Mouse (Mus musculus): ENCODE results near the gene Col27a1. TPM values are rescaled to one million over a fixed set of nuclear protein-coding genes. Genes with fewer than 3 reads are reported as not detected.

The Col27a1 gene
- polyA plus RNA-seq, 1 experiment from 2014 or later, result 0.04 TPM

- Histone ChIP-seq H3K4me3 (ENCODE audit: inconsistent target) (no peak overlapping the region), H3K27ac (no peak overlapping the region), H3K36me3 (ENCODE audit: inconsistent target) (no peaks in the 10 kb centered on the region), H3K79me2 (ENCODE audit: inconsistent target) (no peaks in the 10 kb centered on the region)
- 15% methylated on average over 24 of the region's 24 CpGs for WGBS (ENCODE audit: missing documents)
These were observed 2.3 kb downstream of the Col27a1 start for GRCm38 (mm10) chr4:63215993-63216531.

DNA sequence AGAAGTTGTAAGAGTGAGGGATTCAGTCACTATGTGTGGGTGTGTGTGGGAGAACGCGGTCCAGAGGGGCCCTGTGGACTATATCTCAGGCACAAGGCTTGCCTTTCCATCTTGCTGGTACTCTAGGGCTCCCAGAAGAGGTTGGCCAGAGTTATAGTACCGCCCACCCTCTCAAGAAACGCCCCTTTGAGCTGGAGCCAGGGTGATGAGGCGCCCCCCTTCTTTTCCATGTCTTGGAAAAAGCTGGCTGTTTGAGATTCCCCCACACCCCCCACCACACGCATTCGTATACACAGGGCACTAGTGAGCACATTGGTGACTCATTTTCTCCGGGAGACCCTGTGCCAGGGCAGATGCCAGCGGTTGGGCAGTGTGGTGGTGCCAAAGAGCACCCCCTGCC lies 2.8 kb downstream of the Col27a1 start:
- Histone ChIP-seq H3K36me3 (ENCODE audit: inconsistent target) (no peaks in the 10 kb centered on the region), H3K4me3 (ENCODE audit: inconsistent target) (no peak overlapping the region), H3K79me2 (ENCODE audit: inconsistent target) (no peaks in the 10 kb centered on the region), H3K27ac (no peak overlapping the region)
- WGBS (ENCODE audit: missing documents), result 67% methylated on average over 9 of the region's 9 CpGs

DNA sequence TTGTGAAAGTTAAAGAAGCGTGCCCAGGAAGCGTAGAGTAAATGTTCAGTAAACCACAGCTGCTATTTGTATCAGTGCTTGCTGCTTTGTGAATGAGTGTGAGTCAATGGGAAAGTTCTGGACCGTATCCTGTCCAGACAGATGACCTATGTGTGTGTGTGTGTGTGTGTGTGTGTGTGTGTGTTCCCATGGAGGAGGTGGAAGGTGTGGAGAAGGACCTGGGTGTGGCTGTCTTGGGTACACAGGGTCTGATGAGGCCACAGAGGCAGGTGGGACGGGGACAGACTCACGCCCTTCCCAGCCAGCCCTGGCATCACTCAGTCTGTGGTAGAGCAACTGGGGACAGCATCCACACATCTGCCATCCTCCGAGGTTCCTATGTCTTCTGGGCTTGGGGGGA lies 3.7 kb downstream of the Col27a1 start:
- H3K4me3 ChIP-seq (ENCODE audit: inconsistent target), result no peak overlapping the region
- WGBS (ENCODE audit: missing documents), result 72% methylated on average over 6 of the region's 6 CpGs
- H3K27ac ChIP-seq, result no peak overlapping the region
- no peaks in the 10 kb centered on the region for H3K79me2 ChIP-seq (ENCODE audit: inconsistent target)
- no peaks in the 10 kb centered on the region for H3K36me3 ChIP-seq (ENCODE audit: inconsistent target)

DNA sequence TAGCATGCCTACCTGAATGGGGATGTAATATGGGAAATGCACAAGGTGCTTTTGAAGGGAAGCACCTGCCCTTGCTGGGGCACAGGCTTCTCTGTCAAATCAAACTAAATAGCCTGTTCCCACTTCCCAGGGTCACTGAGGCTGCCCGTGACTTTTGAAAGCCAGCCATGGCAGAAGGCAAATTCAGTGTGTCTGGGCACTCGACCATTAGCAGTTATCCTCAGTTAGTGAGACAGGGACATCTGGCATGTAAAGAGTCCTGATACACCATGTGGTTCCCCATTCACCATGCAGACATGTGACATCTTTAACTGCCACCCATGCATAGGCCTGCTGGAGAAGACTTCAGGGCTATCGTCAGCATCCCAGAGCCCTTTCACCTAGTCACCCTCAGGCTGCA lies 5.3 kb downstream of the Col27a1 start:
- H3K79me2 ChIP-seq (ENCODE audit: inconsistent target), result no peaks in the 10 kb centered on the region
- H3K27ac ChIP-seq, result no peak overlapping the region
- no peak overlapping the region for H3K4me3 ChIP-seq (ENCODE audit: inconsistent target)
- H3K36me3 ChIP-seq (ENCODE audit: inconsistent target), result no peaks in the 10 kb centered on the region
- WGBS (ENCODE audit: missing documents), result 97% methylated on average over 3 of the region's 3 CpGs

- Histone ChIP-seq H3K36me3 (ENCODE audit: inconsistent target) (no peaks in the 10 kb centered on the region), H3K79me2 (ENCODE audit: inconsistent target) (no peaks in the 10 kb centered on the region), H3K27ac (no peak overlapping the region), H3K4me3 (ENCODE audit: inconsistent target) (no peak overlapping the region)
- 96% methylated on average over 6 of the region's 6 CpGs for WGBS (ENCODE audit: missing documents)
These were observed 5.8 kb downstream of the Col27a1 start for GRCm38 (mm10) chr4:63219635-63220034.

DNA sequence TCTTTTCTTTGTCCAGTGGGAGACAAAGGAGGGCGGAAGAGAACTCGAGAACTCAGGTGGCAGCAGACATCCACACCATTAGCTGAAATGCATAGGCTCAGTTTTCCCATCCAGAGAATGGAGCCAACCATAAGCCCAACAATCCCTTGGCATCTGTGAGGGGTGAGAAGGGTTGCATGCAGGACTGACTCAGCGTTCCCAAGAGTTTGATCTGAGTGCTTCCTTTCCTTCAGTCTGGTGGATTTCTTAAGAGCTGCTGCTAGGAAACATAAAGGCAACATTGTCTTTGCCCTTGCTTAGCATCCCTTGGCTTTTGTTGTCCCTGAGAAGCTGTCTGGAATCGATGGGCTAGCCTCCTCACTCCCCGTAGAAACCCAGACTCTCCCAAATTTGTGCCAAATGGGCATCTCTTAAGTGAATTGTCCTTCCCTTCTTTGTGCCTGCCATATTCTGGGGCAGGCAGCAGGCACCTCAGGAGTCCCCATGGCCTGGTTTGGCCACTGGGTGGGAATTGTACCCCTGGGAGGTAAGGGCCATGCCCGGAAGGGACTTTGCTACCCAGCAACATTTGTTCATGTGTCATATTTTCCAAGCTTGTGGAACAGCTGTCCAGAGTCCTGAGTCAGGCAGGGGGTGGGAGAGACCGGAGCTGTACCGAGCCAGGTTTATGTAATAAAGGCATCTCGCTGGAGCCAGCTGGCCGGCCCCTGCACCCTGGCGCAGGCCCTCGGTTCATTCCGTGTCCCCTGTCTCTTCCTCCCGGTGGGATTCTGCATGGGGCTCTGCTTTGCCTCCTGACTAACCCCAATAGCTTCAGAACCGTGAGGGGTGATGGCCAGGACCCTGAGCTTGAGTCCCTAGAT lies 7.5 kb downstream of the Col27a1 start:
- Histone ChIP-seq H3K79me2 (ENCODE audit: inconsistent target) (no peaks in the 10 kb centered on the region), H3K4me3 (ENCODE audit: inconsistent target) (no peak overlapping the region), H3K27ac (no peak overlapping the region), H3K36me3 (ENCODE audit: inconsistent target) (no peaks in the 10 kb centered on the region)
- WGBS (ENCODE audit: missing documents), result 90% methylated on average over 15 of the region's 15 CpGs

DNA sequence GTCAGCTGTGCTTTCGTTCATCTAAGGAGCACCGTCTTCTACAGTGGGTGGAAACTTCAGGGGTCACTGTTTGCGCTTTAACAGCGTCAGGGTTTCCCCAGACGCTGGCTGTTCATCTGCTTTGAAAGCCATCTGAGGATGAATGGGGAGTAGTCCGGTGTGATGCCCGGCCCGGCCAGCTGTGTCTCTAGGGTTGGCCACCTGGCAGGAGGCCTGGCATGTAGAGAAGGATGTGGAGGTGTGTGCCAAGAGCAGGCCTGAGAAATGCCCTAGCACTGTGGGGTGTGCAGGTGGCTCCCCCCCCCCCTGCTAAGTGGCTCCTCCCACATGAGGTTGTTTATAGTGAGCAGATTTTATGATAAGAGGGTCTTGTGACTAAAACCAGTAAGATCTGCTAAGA lies 8.4 kb downstream of the Col27a1 start:
- H3K4me3 ChIP-seq (ENCODE audit: inconsistent target), result no peak overlapping the region
- WGBS (ENCODE audit: missing documents), result 84% methylated on average over 8 of the region's 8 CpGs
- no peaks in the 10 kb centered on the region for H3K79me2 ChIP-seq (ENCODE audit: inconsistent target)
- no peak overlapping the region for H3K27ac ChIP-seq
- no peaks in the 10 kb centered on the region for H3K36me3 ChIP-seq (ENCODE audit: inconsistent target)

- WGBS (ENCODE audit: missing documents), result 91% methylated on average over 10 of the region's 10 CpGs
- H3K27ac ChIP-seq, result no peak overlapping the region
These were observed 11.6 kb downstream of the Col27a1 start for GRCm38 (mm10) chr4:63225373-63225772.

GRCm38 (mm10) chr4:63226164-63226882 lies 12.5 kb downstream of the Col27a1 start:
- WGBS (ENCODE audit: missing documents), result 90% methylated on average over 8 of the region's 8 CpGs
- no peaks in the 10 kb centered on the region for H3K36me3 ChIP-seq (ENCODE audit: inconsistent target)
- H3K4me3 ChIP-seq (ENCODE audit: inconsistent target), result no peak overlapping the region
- H3K27ac ChIP-seq, result no peak overlapping the region
- no peaks in the 10 kb centered on the region for H3K79me2 ChIP-seq (ENCODE audit: inconsistent target)

More at GRCm38 (mm10) chr4:63225373-63225772, 11.6 kb downstream of the Col27a1 start:
- no peak overlapping the region for H3K4me3 ChIP-seq (ENCODE audit: inconsistent target)
- H3K79me2 ChIP-seq (ENCODE audit: inconsistent target), result no peaks in the 10 kb centered on the region
- no peaks in the 10 kb centered on the region for H3K36me3 ChIP-seq (ENCODE audit: inconsistent target)

GRCm38 (mm10) chr4:63226883-63227235 lies 13.1 kb downstream of the Col27a1 start:
- Histone ChIP-seq H3K36me3 (ENCODE audit: inconsistent target) (no peaks in the 10 kb centered on the region), H3K27ac (no peak overlapping the region), H3K4me3 (ENCODE audit: inconsistent target) (no peak overlapping the region), H3K79me2 (ENCODE audit: inconsistent target) (no peaks in the 10 kb centered on the region)
- WGBS (ENCODE audit: missing documents), result 84% methylated on average over 6 of the region's 6 CpGs

GRCm38 (mm10) chr4:63228943-63229342 lies 15.1 kb downstream of the Col27a1 start:
- WGBS (ENCODE audit: missing documents), result 89% methylated on average over 5 of the region's 5 CpGs
- Histone ChIP-seq H3K79me2 (ENCODE audit: inconsistent target) (no peaks in the 10 kb centered on the region), H3K4me3 (ENCODE audit: inconsistent target) (no peak overlapping the region), H3K36me3 (ENCODE audit: inconsistent target) (no peaks in the 10 kb centered on the region), H3K27ac (no peak overlapping the region)

DNA sequence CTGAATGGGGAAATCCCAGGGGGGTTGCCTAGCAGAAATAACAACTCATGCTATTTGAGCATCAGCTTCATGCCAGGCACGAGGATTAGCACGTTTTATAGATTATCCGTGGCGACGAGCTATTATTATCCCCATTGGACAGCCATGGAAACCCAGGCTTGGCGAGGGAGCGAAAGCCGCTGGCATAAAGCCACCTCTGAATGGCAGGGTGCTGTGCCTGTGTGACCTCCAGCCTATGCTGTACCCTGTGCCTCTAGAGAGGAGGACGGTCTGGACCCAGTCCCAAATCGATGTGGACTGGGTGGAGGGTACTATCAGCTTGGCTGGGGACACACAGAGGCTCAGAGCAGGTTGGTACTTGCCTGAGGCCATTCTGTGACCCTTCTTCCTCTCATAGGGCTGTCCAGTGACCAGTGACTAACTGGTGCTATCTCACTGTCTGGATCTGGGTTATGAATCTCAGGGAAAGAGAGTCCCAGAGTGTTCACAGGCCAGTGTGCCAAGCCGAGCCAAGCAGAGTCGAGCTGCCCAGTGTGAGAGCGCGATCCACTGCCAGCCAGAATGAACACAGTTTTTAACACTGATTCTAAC lies 16.3 kb downstream of the Col27a1 start:
- Histone ChIP-seq H3K27ac (no peak overlapping the region), H3K79me2 (ENCODE audit: inconsistent target) (no peaks in the 10 kb centered on the region), H3K4me3 (ENCODE audit: inconsistent target) (no peak overlapping the region), H3K36me3 (ENCODE audit: inconsistent target) (no peaks in the 10 kb centered on the region)
- WGBS (ENCODE audit: missing documents), result 96% methylated on average over 14 of the region's 14 CpGs

- Histone ChIP-seq H3K36me3 (ENCODE audit: inconsistent target) (no peaks in the 10 kb centered on the region), H3K27ac (no peak overlapping the region), H3K4me3 (ENCODE audit: inconsistent target) (no peak overlapping the region), H3K79me2 (ENCODE audit: inconsistent target) (no peaks in the 10 kb centered on the region)
- 100% methylated on average over 1 of the region's 1 CpGs for WGBS (ENCODE audit: missing documents)
These were observed 17.3 kb downstream of the Col27a1 start for GRCm38 (mm10) chr4:63231121-63231520.

- 74% methylated on average over 2 of the region's 2 CpGs for WGBS (ENCODE audit: missing documents)
- no peaks in the 10 kb centered on the region for H3K36me3 ChIP-seq (ENCODE audit: inconsistent target)
- H3K4me3 ChIP-seq (ENCODE audit: inconsistent target), result no peak overlapping the region
- H3K27ac ChIP-seq, result no peak overlapping the region
- H3K79me2 ChIP-seq (ENCODE audit: inconsistent target), result no peaks in the 10 kb centered on the region
These were observed 18.8 kb downstream of the Col27a1 start for GRCm38 (mm10) chr4:63232542-63233020.
